Mouse (Mus musculus): Measurements from ENCODE around the gene Adcy9.

Adcy9 gene

GRCm38 (mm10) chr16:4418776-4419545, 1.3 kb downstream of the Adcy9 start:
- DNase-seq (ENCODE audit: low spot score in 2 of 2): no peak

GRCm38 (mm10) chr16:4418072-4418471, 2.2 kb downstream of the Adcy9 start:
- DNase-seq (ENCODE audit: low spot score in 2 of 2): no peak

GRCm38 (mm10) chr16:4417455-4417854, 2.8 kb downstream of the Adcy9 start:
- no peak for DNase-seq (ENCODE audit: low spot score in 2 of 2)

GRCm38 (mm10) chr16:4414881-4415585, 5.3 kb downstream of the Adcy9 start:
- DNase-seq (ENCODE audit: low spot score in 2 of 2): no peak

GRCm38 (mm10) chr16:4413988-4414880, 6.1 kb downstream of the Adcy9 start:
- no peak for DNase-seq (ENCODE audit: low spot score in 2 of 2)

- DNase-seq (ENCODE audit: low spot score in 2 of 2): no peak
Observed at GRCm38 (mm10) chr16:4413301-4413700, 7.0 kb downstream of the Adcy9 start.

- no peak for DNase-seq (ENCODE audit: low spot score in 2 of 2)
Observed at GRCm38 (mm10) chr16:4412298-4412697, 8.0 kb downstream of the Adcy9 start.

GRCm38 (mm10) chr16:4411296-4411695, 9.0 kb downstream of the Adcy9 start:
- DNase-seq (ENCODE audit: low spot score in 2 of 2): no peak

GRCm38 (mm10) chr16:4407536-4407935, 12.8 kb downstream of the Adcy9 start:
- DNase-seq (ENCODE audit: low spot score in 2 of 2): no peak

GRCm38 (mm10) chr16:4406706-4407105, 13.6 kb downstream of the Adcy9 start:
- no peak for DNase-seq (ENCODE audit: low spot score in 2 of 2)

GRCm38 (mm10) chr16:4406047-4406586, 14.2 kb downstream of the Adcy9 start:
- DNase-seq (ENCODE audit: low spot score in 2 of 2): no peak

GRCm38 (mm10) chr16:4404933-4405761, 15.2 kb downstream of the Adcy9 start:
- no peak for DNase-seq (ENCODE audit: low spot score in 2 of 2)

- DNase-seq (ENCODE audit: low spot score in 2 of 2): no peak
Observed at GRCm38 (mm10) chr16:4401109-4401508, 19.2 kb downstream of the Adcy9 start.

GRCm38 (mm10) chr16:4399471-4400223, 20.7 kb downstream of the Adcy9 start:
- no peak for DNase-seq (ENCODE audit: low spot score in 2 of 2)

- no peak for DNase-seq (ENCODE audit: low spot score in 2 of 2)
Observed at GRCm38 (mm10) chr16:4398782-4399181, 21.5 kb downstream of the Adcy9 start.

GRCm38 (mm10) chr16:4397636-4398035, 22.7 kb downstream of the Adcy9 start:
- DNase-seq (ENCODE audit: low spot score in 2 of 2): no peak

GRCm38 (mm10) chr16:4395687-4396341, 24.5 kb downstream of the Adcy9 start:
- no peak for DNase-seq (ENCODE audit: low spot score in 2 of 2)

- DNase-seq (ENCODE audit: low spot score in 2 of 2): no peak
Observed at GRCm38 (mm10) chr16:4394991-4395590, 25.2 kb downstream of the Adcy9 start.

- no peak for DNase-seq (ENCODE audit: low spot score in 2 of 2)
Observed at GRCm38 (mm10) chr16:4383473-4384038, 36.7 kb downstream of the Adcy9 start.

All from natural killer cell, adult 2 months (primary cell).